Mouse (Mus musculus): ENCODE measurements around the gene Stbd1.

Gene Stbd1

DNA sequence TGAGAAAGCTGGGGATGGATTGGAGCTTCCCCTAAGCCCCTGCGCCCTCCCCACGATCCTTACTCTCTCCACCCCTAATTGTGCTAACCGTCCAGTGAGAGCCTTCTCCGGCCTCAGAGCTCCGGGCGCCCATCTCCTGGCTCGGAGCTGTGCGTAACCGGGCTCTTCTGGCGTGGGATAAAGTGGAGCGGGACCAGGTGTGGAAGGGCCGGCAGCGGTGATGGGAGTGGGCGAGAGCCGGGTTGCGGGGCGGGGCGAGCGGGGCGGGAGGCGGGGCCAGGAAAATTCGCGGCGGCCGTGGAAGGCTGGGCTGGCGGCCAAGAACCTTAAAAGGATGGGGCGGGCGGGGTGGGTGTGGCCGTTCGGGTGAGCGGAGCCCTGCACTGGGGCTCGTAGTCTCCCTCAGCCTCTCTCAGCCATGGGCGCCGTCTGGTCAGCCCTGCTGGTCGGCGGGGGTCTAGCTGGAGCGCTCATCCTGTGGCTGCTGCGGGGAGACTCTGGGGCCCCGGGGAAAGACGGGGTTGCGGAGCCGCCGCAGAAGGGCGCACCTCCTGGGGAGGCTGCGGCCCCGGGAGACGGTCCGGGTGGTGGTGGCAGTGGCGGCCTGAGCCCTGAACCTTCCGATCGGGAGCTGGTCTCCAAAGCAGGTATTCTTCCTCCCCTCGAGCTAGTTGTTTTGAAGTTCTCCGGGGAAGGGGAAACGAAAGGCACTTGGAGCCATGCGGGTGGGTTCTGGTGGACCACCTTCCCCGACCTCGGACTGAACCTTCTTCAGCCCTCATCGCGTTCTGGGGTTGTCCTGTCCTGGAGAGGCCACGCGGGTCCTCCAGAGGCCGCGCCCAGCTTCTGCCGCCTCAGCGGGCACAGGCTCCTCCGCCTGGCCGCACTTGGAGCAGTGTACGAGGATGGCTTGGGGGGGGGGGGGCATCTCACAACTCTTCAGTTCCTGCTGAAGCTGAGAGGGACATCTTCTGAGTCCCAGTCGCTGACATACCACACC, at the start of gene Stbd1:
TSS of gene Stbd1 (plus strand) at position 351 of the 1,000 bp plus-strand sequence.
- DNase-seq (ENCODE audit: low read depth) = no peak

- no peak for DNase-seq (ENCODE audit: low read depth)
These were observed 48.9 kb upstream of the Stbd1 start for GRCm38 (mm10) chr5:92553939-92554338.

DNA sequence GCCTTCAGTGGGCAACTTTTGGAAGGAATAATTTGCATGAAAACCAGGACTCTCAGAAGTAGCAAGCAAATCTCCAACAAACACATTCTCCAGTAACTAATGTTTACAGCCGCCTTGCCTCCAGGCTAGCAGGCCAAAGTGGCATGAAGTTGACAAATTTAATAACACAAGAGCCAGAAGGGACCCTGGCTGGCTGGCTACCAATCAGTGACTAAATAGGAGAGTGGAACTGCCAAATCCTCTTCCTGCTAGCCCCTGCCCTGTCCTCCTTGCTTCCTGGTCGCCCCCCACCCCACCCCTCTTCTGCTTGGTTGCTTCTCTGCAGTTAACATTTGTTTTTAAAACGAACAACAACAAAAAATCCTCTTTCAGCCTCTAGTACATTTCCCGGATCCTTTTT, 48.4 kb upstream of the Stbd1 start:
- DNase-seq (ENCODE audit: low read depth) = no peak

- DNase-seq (ENCODE audit: low read depth) = no peak
These were observed 47.8 kb upstream of the Stbd1 start, which contains the start of gene Fam47e for GRCm38 (mm10) chr5:92554891-92555511. Fam47e (plus strand) TSS chr5:92555069.

- DNase-seq (ENCODE audit: low read depth) = no peak
These were observed 46.9 kb upstream of the Stbd1 start for GRCm38 (mm10) chr5:92555905-92556304.

DNA sequence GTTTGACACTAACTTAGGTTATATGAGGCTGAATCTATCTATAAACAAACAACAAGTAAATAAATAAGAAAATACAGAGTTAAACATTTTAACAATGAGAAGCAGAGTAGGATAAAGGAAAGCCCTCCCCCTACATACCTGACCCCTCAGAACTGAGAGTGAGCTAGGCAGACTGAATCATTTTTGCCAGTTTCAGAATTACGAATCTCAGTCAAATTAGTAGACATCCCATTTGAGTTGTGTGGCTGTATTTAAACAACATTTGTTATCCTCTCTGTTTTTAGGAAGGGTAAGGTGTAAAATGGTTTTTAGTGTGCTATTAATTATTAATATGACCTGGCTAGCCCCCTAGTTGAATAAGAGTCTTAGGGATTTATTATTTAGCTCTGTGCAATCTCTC, 45.3 kb upstream of the Stbd1 start:
- no peak for DNase-seq (ENCODE audit: low read depth)

DNA sequence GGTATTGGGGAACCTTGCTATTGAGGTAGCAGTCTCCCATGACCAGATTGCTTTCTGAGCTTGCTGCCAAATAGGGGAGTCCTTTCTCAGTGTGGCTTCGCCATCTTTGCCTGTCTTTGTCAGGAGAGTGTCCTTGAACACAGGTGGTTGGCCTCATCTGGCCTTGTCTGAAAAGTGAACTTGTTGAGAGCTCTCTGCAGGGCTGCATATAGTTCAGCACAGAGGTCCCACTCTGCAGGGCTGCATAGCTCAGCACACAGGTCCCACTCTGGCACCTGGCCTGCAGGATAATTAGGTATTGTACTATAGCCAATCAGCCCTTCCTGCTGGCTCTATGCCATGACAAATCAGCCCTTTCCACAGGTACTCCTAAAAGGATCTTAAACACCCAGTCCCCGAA, 42.6 kb upstream of the Stbd1 start:
- no peak for DNase-seq (ENCODE audit: low read depth)

DNA sequence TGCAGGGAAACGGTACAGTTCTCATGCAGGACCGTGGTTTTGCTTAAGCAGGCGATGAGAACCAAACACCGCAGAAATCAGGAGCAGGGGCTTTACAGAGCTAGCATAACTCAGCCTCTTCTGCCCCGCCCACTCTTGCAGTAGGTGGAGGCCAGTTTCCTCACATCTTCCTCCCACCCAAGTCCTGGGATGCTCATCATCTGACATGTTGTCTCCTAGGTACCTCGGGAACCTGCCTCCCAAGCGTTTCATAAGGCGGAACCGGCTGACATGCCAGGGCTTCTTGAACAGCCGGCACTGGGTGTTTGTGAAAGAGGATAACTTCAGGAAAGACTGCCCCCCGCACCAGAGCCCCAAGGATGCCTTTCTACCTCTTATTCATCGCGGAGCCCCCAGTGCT, 40.8 kb upstream of the Stbd1 start:
- DNase-seq (ENCODE audit: low read depth) = no peak

DNA sequence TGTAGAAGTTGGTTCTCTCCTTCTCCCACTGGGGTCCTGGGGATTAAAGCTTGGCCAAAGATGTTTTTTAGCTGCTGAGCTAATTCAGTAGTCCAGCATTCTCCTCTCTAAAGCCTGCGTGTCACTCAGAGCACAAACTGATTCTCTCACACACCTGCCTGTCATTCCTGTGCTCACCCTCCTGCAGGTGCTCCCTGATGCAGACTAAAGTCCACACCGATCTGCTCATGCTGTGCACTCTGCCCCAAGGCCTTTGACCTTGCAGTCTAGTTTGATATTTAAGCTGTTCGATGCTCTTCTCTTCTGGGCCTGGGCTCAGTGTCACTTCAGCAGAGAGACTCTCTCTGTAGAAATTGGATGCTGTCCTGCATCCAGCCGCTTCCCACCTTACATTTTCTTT, 31.6 kb upstream of the Stbd1 start:
- DNase-seq (ENCODE audit: low read depth) = no peak

- no peak for DNase-seq (ENCODE audit: low read depth)
These were observed 23.3 kb upstream of the Stbd1 start for GRCm38 (mm10) chr5:92579559-92579958.

GRCm38 (mm10) chr5:92585932-92586331, 16.9 kb upstream of the Stbd1 start:
- DNase-seq (ENCODE audit: low read depth) = no peak

DNA sequence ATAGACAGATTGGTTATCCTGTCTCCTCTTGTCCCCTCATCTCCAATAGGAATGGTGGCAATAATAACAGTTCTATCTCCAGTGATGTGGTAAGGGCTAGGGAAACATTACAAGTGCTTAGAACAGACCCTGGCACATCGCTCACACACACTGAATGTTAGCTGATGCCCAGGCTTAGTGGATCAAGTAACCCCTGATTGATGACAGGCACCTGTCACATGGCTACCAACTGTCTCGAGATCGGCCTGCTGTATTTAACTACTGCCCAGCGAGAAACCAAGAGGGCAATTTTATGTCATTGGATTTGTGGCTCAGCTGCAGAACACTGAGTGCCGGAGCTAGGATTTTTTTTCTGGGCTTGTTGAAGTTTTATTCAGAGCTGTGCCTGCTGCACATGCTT, 7.8 kb upstream of the Stbd1 start:
- DNase-seq (ENCODE audit: low read depth) = no peak

- no peak for DNase-seq (ENCODE audit: low read depth)
These were observed 6.0 kb upstream of the Stbd1 start for GRCm38 (mm10) chr5:92596865-92597264.

DNA sequence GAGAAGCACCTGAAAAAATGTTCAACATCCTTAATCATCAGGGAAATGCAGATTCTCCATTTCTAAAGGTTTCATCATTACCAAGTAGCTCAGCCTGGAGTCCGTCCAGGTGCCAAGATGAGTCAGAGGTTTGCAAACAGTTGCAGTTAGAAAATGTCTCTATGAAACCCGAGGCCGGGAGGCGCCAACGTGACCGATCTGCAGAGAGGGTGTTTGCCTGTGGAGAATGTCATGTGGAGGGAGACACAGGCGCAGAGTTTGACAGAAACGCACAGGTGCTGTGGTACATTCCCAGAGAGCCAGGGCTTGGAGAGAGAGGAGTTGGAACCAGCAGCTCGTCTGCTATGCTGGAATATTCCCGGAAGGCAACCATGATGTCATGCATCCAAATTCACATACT, 3.8 kb upstream of the Stbd1 start:
- DNase-seq (ENCODE audit: low read depth) = peak; percentile 46

GRCm38 (mm10) chr5:92604452-92605247, 1.8 kb downstream of the Stbd1 start:
- DNase-seq (ENCODE audit: low read depth) = no peak

- no peak for DNase-seq (ENCODE audit: low read depth)
These were observed 4.8 kb downstream of the Stbd1 start for GRCm38 (mm10) chr5:92607492-92608229.

DNA sequence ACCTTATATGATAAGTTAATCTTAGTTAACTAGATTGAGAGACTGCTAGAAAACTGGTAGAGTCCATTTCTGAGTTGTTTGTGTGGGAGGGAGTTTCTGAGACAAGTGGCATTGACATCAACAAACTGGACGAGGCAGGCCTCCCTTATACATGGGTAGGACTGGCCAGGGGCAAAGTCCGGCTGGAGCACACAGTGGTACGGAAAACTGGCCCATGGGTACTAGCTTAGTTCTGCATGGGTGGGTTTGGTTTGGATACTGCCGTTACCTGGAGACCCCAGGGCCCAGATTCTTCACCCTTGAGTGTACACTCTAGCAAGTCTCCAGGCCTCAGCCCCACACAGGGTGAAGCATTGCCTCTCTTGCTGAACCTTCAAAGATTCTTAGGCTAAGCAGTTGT, 9.9 kb downstream of the Stbd1 start:
- no peak for DNase-seq (ENCODE audit: low read depth)

GRCm38 (mm10) chr5:92621883-92622282, 19.0 kb downstream of the Stbd1 start:
- no peak for DNase-seq (ENCODE audit: low read depth)

DNA sequence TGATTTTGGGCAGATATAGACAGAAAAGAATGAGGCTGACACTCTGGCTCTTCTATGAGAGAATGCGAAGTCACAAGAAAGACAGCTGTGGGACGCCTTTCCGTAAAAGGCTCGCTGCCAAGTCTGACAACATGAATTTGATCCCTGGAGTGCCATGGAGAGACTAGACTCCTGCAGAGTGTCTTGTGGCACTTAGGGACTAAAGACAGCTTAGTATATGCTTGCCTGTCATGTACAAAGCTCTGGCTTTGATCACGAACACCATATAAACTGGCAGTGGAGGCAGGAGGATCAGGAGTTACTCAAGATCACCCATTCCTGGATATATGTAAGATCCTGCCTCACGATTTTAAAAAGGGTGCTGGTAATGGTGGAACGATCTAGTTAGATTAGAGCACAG, 25.1 kb downstream of the Stbd1 start:
- no peak for DNase-seq (ENCODE audit: low read depth)

GRCm38 (mm10) chr5:92633526-92633925, 30.7 kb downstream of the Stbd1 start:
- no peak for DNase-seq (ENCODE audit: low read depth)

DNA sequence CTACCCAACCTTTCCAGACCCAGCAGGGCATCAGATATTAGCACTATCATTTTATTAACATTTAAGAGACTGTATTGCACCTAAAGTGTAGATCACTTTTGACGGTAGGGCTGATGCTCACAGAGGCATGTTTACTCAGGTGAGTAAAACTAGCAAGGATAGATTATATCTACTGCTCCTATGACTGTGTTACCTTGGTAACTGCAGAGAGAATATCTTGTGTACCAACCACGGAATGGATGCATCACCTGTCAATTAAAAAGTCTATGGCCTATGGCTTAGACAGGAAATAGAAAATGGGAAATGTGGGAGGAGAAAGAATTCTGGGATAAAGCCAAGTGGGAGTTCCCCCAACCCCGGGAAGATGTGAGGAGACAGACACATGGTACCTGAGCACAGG, 32.1 kb downstream of the Stbd1 start:
- no peak for DNase-seq (ENCODE audit: low read depth)

DNA sequence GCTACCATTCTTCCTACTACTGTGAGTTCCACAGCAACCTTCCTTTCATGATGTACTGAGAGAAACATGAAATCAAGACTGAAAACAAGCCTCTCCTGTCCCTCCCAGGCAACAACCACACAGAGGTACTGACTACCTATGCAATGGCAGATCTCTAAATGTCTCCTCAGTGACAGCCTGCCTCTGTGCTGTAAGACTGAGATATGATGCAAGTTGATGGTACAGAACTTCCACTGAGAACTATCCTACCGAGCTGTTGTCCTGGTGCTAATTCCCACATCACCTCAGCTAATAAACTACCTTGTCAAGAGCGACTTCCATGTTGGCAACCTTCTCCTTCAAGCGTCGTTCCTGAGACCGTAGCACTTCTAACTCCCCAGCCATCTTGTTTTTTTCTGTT, 33.0 kb downstream of the Stbd1 start:
- DNase-seq (ENCODE audit: low read depth) = no peak

Data from fibroblast of lung, adult 2 months (primary cell).